Mouse (Mus musculus): Measurements from ENCODE around the gene Tbc1d22b. TPM values are rescaled to one million over a fixed set of nuclear protein-coding genes. Genes with fewer than 3 reads are reported as not detected.

The Tbc1d22b gene
- polyA plus RNA-seq, 1 experiment from 2014 or later, result 20.9 TPM

GRCm38 (mm10) chr17:29569831-29570230 lies 20.2 kb downstream of the Tbc1d22b start:
- no peaks in the 10 kb centered on the region for H3K4me1 ChIP-seq (replicated peaks; ENCODE audit: control insufficient read depth, insufficient read depth, low read length)
- peaks cover 2% of the 10 kb centered on the region; the same call in 1 of the 2 replicates for H3K36me3 ChIP-seq (ENCODE audit: control insufficient read depth, insufficient read depth, low read length)
- ATAC-seq (replicated peaks; ENCODE audit: low FRiP score), result no peak
- DNase-seq (ENCODE audit: low spot score), result no peak
- no peak overlapping the region for H3K4me3 ChIP-seq (ENCODE audit: low read depth, low read length)
- no peak overlapping the region for H3K4me2 ChIP-seq (ENCODE audit: low read depth, low read length, severe bottlenecking)
- no peaks in the 10 kb centered on the region for H3K27me3 ChIP-seq (ENCODE audit: control insufficient read depth, insufficient read depth, low read length)
- no peak overlapping the region for H3K9ac ChIP-seq (ENCODE audit: low read length)
- WGBS, result 86% methylated on average over 6 of the region's 6 CpGs
- H3K27ac ChIP-seq (ENCODE audit: low read depth, low read length), result no peak overlapping the region
- H3K9me3 ChIP-seq (ENCODE audit: control insufficient read depth, low read length), result no peaks in the 10 kb centered on the region

GRCm38 (mm10) chr17:29579579-29580126 lies 30.1 kb downstream of the Tbc1d22b start:
- WGBS, result 80% methylated on average over 4 of the region's 4 CpGs
- no peak for ATAC-seq (replicated peaks; ENCODE audit: low FRiP score)
- no peaks in the 10 kb centered on the region for H3K27me3 ChIP-seq (ENCODE audit: control insufficient read depth, insufficient read depth, low read length)
- H3K4me3 ChIP-seq (ENCODE audit: low read depth, low read length), result no peak overlapping the region
- no peaks in the 10 kb centered on the region; the same call in 1 of the 2 replicates for H3K36me3 ChIP-seq (ENCODE audit: control insufficient read depth, insufficient read depth, low read length)
- H3K4me1 ChIP-seq (replicated peaks; ENCODE audit: control insufficient read depth, insufficient read depth, low read length), result no peaks in the 10 kb centered on the region
- H3K27ac ChIP-seq (ENCODE audit: low read depth, low read length), result no peak overlapping the region
- no peaks in the 10 kb centered on the region for H3K9me3 ChIP-seq (ENCODE audit: control insufficient read depth, low read length)
- DNase-seq (ENCODE audit: low spot score), result no peak
- no peak overlapping the region for H3K9ac ChIP-seq (ENCODE audit: low read length)
- H3K4me2 ChIP-seq (ENCODE audit: low read depth, low read length, severe bottlenecking), result no peak overlapping the region

DNA sequence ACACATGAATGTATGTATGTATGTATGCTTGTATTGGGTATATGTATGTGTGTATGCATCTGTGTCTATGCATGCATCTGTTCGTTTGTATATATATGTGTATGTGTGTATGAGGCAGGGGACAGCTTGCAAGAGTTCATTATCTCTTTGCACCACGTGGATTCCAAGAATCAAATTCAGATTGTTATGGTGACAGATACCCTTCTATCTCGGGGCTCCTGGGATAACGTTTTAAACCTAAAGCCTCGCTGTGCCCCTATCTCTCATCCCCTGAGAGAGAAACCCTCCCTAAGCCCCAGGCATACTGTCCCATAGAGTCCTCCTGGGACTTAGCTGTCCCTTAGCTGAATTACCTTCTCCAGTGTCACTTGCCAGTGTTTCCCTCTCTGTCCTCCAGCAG lies 34.0 kb downstream of the Tbc1d22b start:
- 92% methylated on average over 5 of the region's 5 CpGs for WGBS
- DNase-seq (ENCODE audit: low spot score) (no peak), ATAC-seq (replicated peaks; ENCODE audit: low FRiP score) (no peak)
- Histone ChIP-seq H3K36me3 (ENCODE audit: control insufficient read depth, insufficient read depth, low read length) (no peaks in the 10 kb centered on the region; the same call in 1 of the 2 replicates), H3K9ac (ENCODE audit: low read length) (no peak overlapping the region), H3K27ac (ENCODE audit: low read depth, low read length) (no peak overlapping the region), H3K9me3 (ENCODE audit: control insufficient read depth, low read length) (no peaks in the 10 kb centered on the region), H3K27me3 (ENCODE audit: control insufficient read depth, insufficient read depth, low read length) (no peaks in the 10 kb centered on the region), H3K4me2 (ENCODE audit: low read depth, low read length, severe bottlenecking) (no peak overlapping the region), H3K4me3 (ENCODE audit: low read depth, low read length) (no peak overlapping the region), H3K4me1 (replicated peaks; ENCODE audit: control insufficient read depth, insufficient read depth, low read length) (no peaks in the 10 kb centered on the region)

GRCm38 (mm10) chr17:29584306-29584705 lies 34.7 kb downstream of the Tbc1d22b start:
- WGBS, result 90% methylated on average over 5 of the region's 5 CpGs
- no peaks in the 10 kb centered on the region for H3K27me3 ChIP-seq (ENCODE audit: control insufficient read depth, insufficient read depth, low read length)
- no peak overlapping the region for H3K9ac ChIP-seq (ENCODE audit: low read length)
- no peak for DNase-seq (ENCODE audit: low spot score)
- H3K9me3 ChIP-seq (ENCODE audit: control insufficient read depth, low read length), result no peaks in the 10 kb centered on the region
- no peak overlapping the region for H3K4me3 ChIP-seq (ENCODE audit: low read depth, low read length)
- no peak for ATAC-seq (replicated peaks; ENCODE audit: low FRiP score)
- H3K36me3 ChIP-seq (ENCODE audit: control insufficient read depth, insufficient read depth, low read length), result no peaks in the 10 kb centered on the region; the same call in 1 of the 2 replicates
- H3K4me1 ChIP-seq (replicated peaks; ENCODE audit: control insufficient read depth, insufficient read depth, low read length), result peaks cover 3% of the 10 kb centered on the region; the same call in 1 of the 2 replicates
- H3K27ac ChIP-seq (ENCODE audit: low read depth, low read length), result no peak overlapping the region
- H3K4me2 ChIP-seq (ENCODE audit: low read depth, low read length, severe bottlenecking), result no peak overlapping the region

GRCm38 (mm10) chr17:29584737-29585136 lies 35.2 kb downstream of the Tbc1d22b start:
- Histone ChIP-seq H3K27me3 (ENCODE audit: control insufficient read depth, insufficient read depth, low read length) (no peaks in the 10 kb centered on the region), H3K9me3 (ENCODE audit: control insufficient read depth, low read length) (no peaks in the 10 kb centered on the region), H3K36me3 (ENCODE audit: control insufficient read depth, insufficient read depth, low read length) (no peaks in the 10 kb centered on the region; the same call in 1 of the 2 replicates), H3K4me3 (ENCODE audit: low read depth, low read length) (no peak overlapping the region), H3K27ac (ENCODE audit: low read depth, low read length) (no peak overlapping the region), H3K4me1 (replicated peaks; ENCODE audit: control insufficient read depth, insufficient read depth, low read length) (peaks cover 6% of the 10 kb centered on the region; the same call in 1 of the 2 replicates), H3K9ac (ENCODE audit: low read length) (no peak overlapping the region), H3K4me2 (ENCODE audit: low read depth, low read length, severe bottlenecking) (no peak overlapping the region)
- DNase-seq (ENCODE audit: low spot score) (no peak), ATAC-seq (replicated peaks; ENCODE audit: low FRiP score) (no peak)
- 81% methylated on average over 3 of the region's 3 CpGs for WGBS

GRCm38 (mm10) chr17:29585446-29585845 lies 35.9 kb downstream of the Tbc1d22b start:
- no peak overlapping the region for H3K27ac ChIP-seq (ENCODE audit: low read depth, low read length)
- H3K9ac ChIP-seq (ENCODE audit: low read length), result no peak overlapping the region
- DNase-seq (ENCODE audit: low spot score) (no peak), ATAC-seq (replicated peaks; ENCODE audit: low FRiP score) (no peak)
- peaks cover 6% of the 10 kb centered on the region; the same call in 1 of the 2 replicates for H3K4me1 ChIP-seq (replicated peaks; ENCODE audit: control insufficient read depth, insufficient read depth, low read length)
- no peaks in the 10 kb centered on the region for H3K27me3 ChIP-seq (ENCODE audit: control insufficient read depth, insufficient read depth, low read length)
- WGBS, result 98% methylated on average over 6 of the region's 6 CpGs
- no peak overlapping the region for H3K4me3 ChIP-seq (ENCODE audit: low read depth, low read length)
- no peak overlapping the region for H3K4me2 ChIP-seq (ENCODE audit: low read depth, low read length, severe bottlenecking)
- H3K36me3 ChIP-seq (ENCODE audit: control insufficient read depth, insufficient read depth, low read length), result no peaks in the 10 kb centered on the region; the same call in 1 of the 2 replicates
- H3K9me3 ChIP-seq (ENCODE audit: control insufficient read depth, low read length), result no peaks in the 10 kb centered on the region

DNA sequence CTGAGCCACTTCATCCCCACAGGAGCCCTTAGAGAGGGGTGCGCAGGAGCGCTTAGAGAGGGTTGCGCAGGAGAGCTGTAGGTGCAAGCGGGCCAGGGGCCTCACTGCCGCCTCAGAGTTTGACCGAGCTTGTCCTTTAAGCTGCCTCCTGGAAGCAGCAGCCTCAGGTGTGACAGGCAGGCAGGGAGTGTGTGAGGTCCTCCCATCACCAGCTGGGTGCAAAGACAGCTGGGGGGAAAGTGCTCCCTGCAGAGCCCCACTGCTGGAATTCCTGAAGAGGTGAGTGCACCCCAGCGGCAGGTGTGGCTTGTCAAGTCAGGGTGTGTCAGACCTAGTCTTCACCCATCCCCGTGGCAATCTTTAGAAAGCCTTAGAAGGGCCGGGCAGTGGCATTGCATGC lies 37.3 kb downstream of the Tbc1d22b start:
- Histone ChIP-seq H3K27ac (ENCODE audit: low read depth, low read length) (no peak overlapping the region), H3K4me3 (ENCODE audit: low read depth, low read length) (no peak overlapping the region), H3K36me3 (ENCODE audit: control insufficient read depth, insufficient read depth, low read length) (no peaks in the 10 kb centered on the region; the same call in 1 of the 2 replicates), H3K4me2 (ENCODE audit: low read depth, low read length, severe bottlenecking) (no peak overlapping the region), H3K4me1 (replicated peaks; ENCODE audit: control insufficient read depth, insufficient read depth, low read length) (peaks cover 6% of the 10 kb centered on the region; the same call in 1 of the 2 replicates), H3K27me3 (ENCODE audit: control insufficient read depth, insufficient read depth, low read length) (no peaks in the 10 kb centered on the region), H3K9me3 (ENCODE audit: control insufficient read depth, low read length) (no peaks in the 10 kb centered on the region), H3K9ac (ENCODE audit: low read length) (no peak overlapping the region)
- ATAC-seq (replicated peaks; ENCODE audit: low FRiP score) (no peak), DNase-seq (ENCODE audit: low spot score) (no peak)
- WGBS, result 88% methylated on average over 9 of the region's 9 CpGs

- H3K4me2 ChIP-seq (ENCODE audit: low read depth, low read length, severe bottlenecking), result no peak overlapping the region
- 43% methylated on average over 11 of the region's 11 CpGs for WGBS
- H3K9me3 ChIP-seq (ENCODE audit: control insufficient read depth, low read length), result no peaks in the 10 kb centered on the region
- DNase-seq (ENCODE audit: low spot score) (peak; percentile 65), ATAC-seq (replicated peaks; ENCODE audit: low FRiP score) (peak; percentile 75)
- H3K27ac ChIP-seq (ENCODE audit: low read depth, low read length), result peak overlapping the region; percentile 39; the same call in 1 of the 2 replicates
- H3K36me3 ChIP-seq (ENCODE audit: control insufficient read depth, insufficient read depth, low read length), result no peaks in the 10 kb centered on the region; the same call in 1 of the 2 replicates
- H3K27me3 ChIP-seq (ENCODE audit: control insufficient read depth, insufficient read depth, low read length), result no peaks in the 10 kb centered on the region
- no peak overlapping the region for H3K4me3 ChIP-seq (ENCODE audit: low read depth, low read length)
- no peak overlapping the region for H3K9ac ChIP-seq (ENCODE audit: low read length)
- H3K4me1 ChIP-seq (replicated peaks; ENCODE audit: control insufficient read depth, insufficient read depth, low read length), result peaks cover 6% of the 10 kb centered on the region; the same call in 1 of the 2 replicates
These were observed 39.8 kb downstream of the Tbc1d22b start for GRCm38 (mm10) chr17:29589221-29589898.

Data from forebrain, embryonic 11.5 days (tissue).